Mouse (Mus musculus) neural tube, embryonic 14.5 days (tissue): ENCODE data around the gene Aven. TPM values are rescaled to one million over a fixed set of nuclear protein-coding genes. Genes with fewer than 3 reads are reported as not detected.
A peak's percentile ranks its signal among the peaks of the same experiment; 100 is the strongest.

Source experiments
- ATAC-seq: fragments of 200-750 bp; cut with Nextera tagmentation; 2 replicates; pipeline ENCODE4 v1.8.0; 2017; ENCODE audit warnings: low read depth, mild to moderate bottlenecking, moderate TSS enrichment, moderate library complexity
- H3K27ac ChIP-seq: fragments of 300-500 bp; sonication (generic); 2 replicates; pipeline ENCODE4 v1.5.1; 2014; ENCODE audit warnings: low read depth, mild to moderate bottlenecking, control low read depth, low read length, moderate library complexity, mixed read lengths
- H3K27me3 ChIP-seq: fragments of 300-500 bp; sonication (generic); 2 replicates; pipeline ENCODE4 v1.6.1; 2014; ENCODE audit warnings: low read length; ENCODE audit not compliant: control insufficient read depth, insufficient read depth
- H3K36me3 ChIP-seq: fragments of 300-500 bp; sonication (generic); 2 replicates; pipeline ENCODE4 v1.6.1; 2014; ENCODE audit warnings: low read length, mixed read lengths; ENCODE audit not compliant: control insufficient read depth, insufficient read depth
- H3K4me1 ChIP-seq: fragments of 300-500 bp; sonication (generic); 2 replicates; pipeline ENCODE4 v1.6.1; 2014; ENCODE audit warnings: low read length; ENCODE audit not compliant: control insufficient read depth, insufficient read depth
- H3K4me2 ChIP-seq: fragments of 300-500 bp; sonication (generic); 2 replicates; pipeline ENCODE4 v1.6.1; 2014; ENCODE audit warnings: mild to moderate bottlenecking, low read depth, low read length, control low read depth
- H3K4me3 ChIP-seq: fragments of 300-500 bp; sonication (generic); 2 replicates; pipeline ENCODE4 v1.5.1; 2014; ENCODE audit warnings: low read depth, low read length, control low read depth, mixed read lengths
- H3K9ac ChIP-seq: fragments of 300-500 bp; sonication (generic); replicated peaks from 2 replicates; pipeline ENCODE4 v1.6.1; 2014; ENCODE audit warnings: low read depth, mild to moderate bottlenecking, control low read depth, low read length, mixed read lengths
- H3K9me3 ChIP-seq: fragments of 300-500 bp; sonication (generic); 2 replicates; pipeline ENCODE4 v1.6.1; 2016; ENCODE audit warnings: low read length; ENCODE audit not compliant: control insufficient read depth
- WGBS: fragments of 180-500 bp; shearing (Covaris S2); extraction: QIAGEN DNeasy Blood & Tissue Kit; methylation state at CpG from one replicate; pipeline ENCODE4 v1.1.7; 2014; 5-methylcytosine and 5-hydroxymethylcytosine counted together
- polyA plus RNA-seq: library from polyadenylated mRNA; unstranded; fragments of >200 nt; fragmentation: Nextera tagmentation; extraction: Ambion mirVana; gene quantifications from 2 replicates; pipeline ENCODE4 v1.2.1, GENCODE M21; 2014

Gene Aven
- polyA plus RNA-seq, 1 experiment from 2014 or later, result 3.3 TPM

DNA sequence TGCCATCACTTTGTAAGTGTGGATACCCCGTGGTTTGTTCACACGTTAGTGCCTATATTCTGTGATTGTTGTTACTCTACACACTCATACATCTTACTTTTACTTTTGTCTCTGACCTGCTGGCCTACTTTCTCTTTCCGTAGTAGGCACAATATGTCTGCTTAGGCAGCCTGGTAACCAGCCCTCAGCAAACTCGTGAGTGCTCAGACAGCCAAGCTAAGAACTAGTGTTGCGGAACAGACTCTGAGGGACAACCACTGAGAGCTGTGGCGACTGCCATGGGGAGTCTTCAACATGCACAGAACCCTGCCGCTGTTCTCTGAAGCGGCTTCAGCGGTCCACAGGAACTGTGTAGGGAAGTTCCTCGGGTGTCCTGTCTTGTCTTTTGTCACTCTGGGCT, 107.5 kb downstream of the Aven start:
- no peak overlapping the region for H3K4me3 ChIP-seq
- ATAC-seq, result no peak; the same call in 1 of the 2 replicates
- 72% methylated on average over 10 of the region's 10 CpGs for WGBS
- H3K9ac ChIP-seq, result no peak overlapping the region
- no peak overlapping the region for H3K4me2 ChIP-seq
- H3K36me3 ChIP-seq, result no peaks in the 10 kb centered on the region
- H3K4me1 ChIP-seq, result no peaks in the 10 kb centered on the region
- no peak overlapping the region for H3K27ac ChIP-seq
- H3K27me3 ChIP-seq, result no peaks in the 10 kb centered on the region
- H3K9me3 ChIP-seq, result no peaks in the 10 kb centered on the region

DNA sequence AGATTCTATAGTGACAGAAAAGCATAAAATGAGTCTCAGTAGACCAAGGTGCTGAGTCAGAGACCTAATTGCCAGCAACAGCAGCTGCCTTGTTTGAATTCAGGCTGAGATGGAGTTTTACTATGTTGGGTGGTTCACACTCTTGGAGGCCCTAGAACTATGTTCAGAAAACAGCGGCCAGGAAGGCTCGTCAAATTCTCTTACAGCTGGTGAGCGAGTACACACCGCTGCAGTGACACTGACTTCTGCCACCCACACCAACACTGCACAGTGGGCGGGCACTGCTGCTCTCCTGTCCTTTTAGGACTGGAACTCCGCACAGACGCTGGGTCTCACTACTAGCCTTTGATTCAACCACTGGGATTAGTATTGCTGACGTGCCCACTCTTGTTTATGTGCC, 109.7 kb downstream of the Aven start:
- Histone ChIP-seq H3K27me3 (no peaks in the 10 kb centered on the region), H3K4me1 (no peaks in the 10 kb centered on the region), H3K27ac (no peak overlapping the region), H3K4me3 (no peak overlapping the region), H3K4me2 (no peak overlapping the region), H3K9ac (no peak overlapping the region), H3K9me3 (no peaks in the 10 kb centered on the region), H3K36me3 (no peaks in the 10 kb centered on the region)
- 68% methylated on average over 8 of the region's 8 CpGs for WGBS
- ATAC-seq, result peak; percentile 28; the same call in 1 of the 2 replicates

DNA sequence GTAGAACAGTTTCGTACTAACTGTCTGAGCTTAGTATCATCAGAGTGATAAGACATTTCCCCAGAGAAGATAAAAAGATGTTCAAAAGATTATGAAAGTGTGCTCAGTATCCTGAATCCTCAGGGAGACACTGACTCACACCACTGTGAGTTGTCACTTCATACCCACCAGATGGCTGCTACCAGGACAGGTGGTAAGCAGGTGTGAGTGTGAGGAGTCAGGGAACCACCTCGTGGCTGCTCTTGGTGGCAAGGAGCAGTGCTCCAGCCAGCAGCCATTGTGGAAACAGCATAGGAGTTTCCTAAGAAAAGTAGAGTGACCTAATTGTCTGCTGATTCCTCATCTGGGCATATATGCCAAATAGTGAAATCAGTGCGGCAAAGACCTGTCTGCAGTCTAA, 113.8 kb downstream of the Aven start:
- Histone ChIP-seq H3K9me3 (no peaks in the 10 kb centered on the region), H3K27ac (no peak overlapping the region), H3K9ac (no peak overlapping the region), H3K4me2 (no peak overlapping the region), H3K36me3 (no peaks in the 10 kb centered on the region), H3K4me1 (no peaks in the 10 kb centered on the region), H3K27me3 (no peaks in the 10 kb centered on the region), H3K4me3 (no peak overlapping the region)
- ATAC-seq, result no peak
- 91% methylated on average over 3 of the region's 3 CpGs for WGBS

DNA sequence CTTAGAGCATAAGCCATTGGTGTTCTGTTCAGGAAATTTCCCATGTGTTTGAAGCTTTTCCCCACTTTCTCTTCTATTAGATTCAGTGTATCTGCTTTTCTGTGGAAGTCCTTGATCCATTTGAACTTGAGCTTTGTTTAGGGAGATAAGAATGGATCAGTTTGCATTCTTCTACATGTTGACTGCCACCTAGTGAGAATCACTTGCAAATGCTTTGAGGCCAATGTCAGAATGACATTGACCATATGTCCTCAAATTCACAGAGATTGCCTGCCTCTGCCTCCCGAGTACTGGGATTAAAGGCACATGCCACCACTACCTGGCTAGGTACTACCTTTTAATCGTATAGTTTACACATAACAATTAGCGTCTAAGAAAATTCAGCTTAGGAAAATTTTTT, 119.9 kb downstream of the Aven start:
- Histone ChIP-seq H3K36me3 (no peaks in the 10 kb centered on the region), H3K4me1 (no peaks in the 10 kb centered on the region), H3K9me3 (no peaks in the 10 kb centered on the region), H3K9ac (no peak overlapping the region), H3K27ac (no peak overlapping the region), H3K27me3 (no peaks in the 10 kb centered on the region), H3K4me2 (no peak overlapping the region), H3K4me3 (no peak overlapping the region)
- ATAC-seq, result no peak
- WGBS, result 83% methylated on average over 3 of the region's 3 CpGs

DNA sequence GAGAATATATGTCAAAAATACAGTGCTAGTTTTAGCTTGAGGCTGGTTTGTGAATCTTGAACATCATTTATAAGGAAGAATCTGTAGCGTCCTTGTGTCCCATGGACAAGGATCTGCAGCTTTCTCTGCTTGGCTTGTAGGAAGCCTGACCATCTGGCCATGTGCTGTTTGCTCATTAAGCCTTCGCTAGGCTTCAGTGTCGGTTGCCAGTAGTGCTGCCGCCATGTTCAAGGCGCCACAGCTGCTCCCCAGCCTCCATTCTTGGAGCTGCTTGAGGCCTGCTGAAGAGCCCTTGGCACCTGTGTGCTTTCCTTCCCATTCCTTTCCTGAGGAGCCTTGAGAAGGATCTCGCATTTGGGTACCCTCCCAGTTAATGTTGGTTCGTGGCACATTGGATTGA, 121.6 kb downstream of the Aven start:
- Histone ChIP-seq H3K4me1 (no peaks in the 10 kb centered on the region), H3K9me3 (no peaks in the 10 kb centered on the region), H3K4me3 (no peak overlapping the region), H3K27me3 (no peaks in the 10 kb centered on the region), H3K36me3 (no peaks in the 10 kb centered on the region), H3K27ac (no peak overlapping the region), H3K4me2 (no peak overlapping the region), H3K9ac (no peak overlapping the region)
- 85% methylated on average over 7 of the region's 7 CpGs for WGBS
- ATAC-seq, result no peak

DNA sequence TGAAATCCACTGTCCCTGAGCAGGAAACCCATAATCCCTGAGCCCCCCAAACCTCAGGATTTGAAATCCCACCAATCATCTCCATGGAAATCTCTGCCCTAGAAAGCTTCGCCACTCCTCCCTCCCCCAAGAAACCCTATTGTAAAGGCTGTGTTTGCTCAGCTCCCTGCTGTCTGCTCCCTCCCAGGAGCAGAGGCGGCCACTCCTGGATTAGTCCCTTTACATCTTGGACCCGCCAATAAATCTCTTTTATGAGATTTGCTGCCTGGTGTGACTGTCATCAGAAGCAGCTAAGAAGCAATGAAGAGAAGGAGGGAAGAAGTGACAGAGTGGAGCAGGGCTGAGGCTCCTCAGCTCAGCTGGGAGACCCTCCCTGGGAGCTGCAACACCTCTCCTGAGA, 124.4 kb downstream of the Aven start:
- Histone ChIP-seq H3K4me1 (no peaks in the 10 kb centered on the region), H3K9me3 (no peaks in the 10 kb centered on the region), H3K4me3 (no peak overlapping the region), H3K9ac (no peak overlapping the region), H3K4me2 (no peak overlapping the region), H3K27ac (no peak overlapping the region), H3K36me3 (no peaks in the 10 kb centered on the region), H3K27me3 (no peaks in the 10 kb centered on the region)
- ATAC-seq, result peak; percentile 41; the same call in 1 of the 2 replicates
- WGBS, result 11% methylated on average over 3 of the region's 3 CpGs

DNA sequence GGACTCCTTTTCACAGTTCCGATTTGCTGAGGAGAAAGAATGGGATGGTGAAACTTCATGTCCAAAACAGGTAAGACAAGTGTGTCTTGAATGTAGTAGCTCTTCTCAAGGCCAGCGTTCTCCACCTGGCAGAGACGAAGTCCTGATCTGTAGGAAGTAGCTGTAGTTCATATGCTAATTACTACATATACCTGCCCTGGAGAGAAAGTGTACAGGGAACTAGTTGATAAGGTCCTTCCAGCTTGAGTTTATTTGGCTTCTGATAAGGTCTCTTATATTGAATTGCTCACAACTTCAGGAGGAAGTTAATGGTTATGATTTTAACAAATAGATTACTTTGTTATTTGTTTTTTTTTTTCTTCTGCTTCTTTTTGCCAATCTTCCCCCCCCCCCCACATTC, 132.4 kb downstream of the Aven start:
- 96% methylated on average over 3 of the region's 3 CpGs for WGBS

DNA sequence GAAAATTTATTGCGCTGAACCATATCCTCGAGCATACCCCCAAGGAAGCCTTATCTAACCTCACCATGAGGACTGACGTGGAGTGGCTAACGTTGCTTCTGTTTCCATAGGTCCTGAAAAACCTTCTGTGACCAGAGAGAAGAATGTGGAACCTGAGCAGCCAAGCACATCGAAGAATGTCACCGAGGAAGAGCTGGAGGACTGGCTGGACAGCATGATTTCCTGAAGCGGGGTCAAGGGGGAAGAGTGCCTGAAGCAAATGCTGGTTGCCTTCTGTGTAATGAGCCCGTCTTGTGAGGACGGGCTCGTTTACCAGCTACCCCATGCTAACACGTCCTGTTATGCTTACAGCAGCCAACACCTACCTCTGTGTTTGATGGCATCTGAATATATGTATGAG, 137.9 kb downstream of the Aven start:
- no peak overlapping the region for H3K9ac ChIP-seq
- no peaks in the 10 kb centered on the region for H3K9me3 ChIP-seq
- no peak for ATAC-seq
- 89% methylated on average over 11 of the region's 11 CpGs for WGBS
- H3K36me3 ChIP-seq, result no peaks in the 10 kb centered on the region
- H3K4me2 ChIP-seq, result no peak overlapping the region
- H3K27ac ChIP-seq, result no peak overlapping the region
- H3K27me3 ChIP-seq, result no peaks in the 10 kb centered on the region
- H3K4me3 ChIP-seq, result no peak overlapping the region
- H3K4me1 ChIP-seq, result no peaks in the 10 kb centered on the region

More for the DNA sequence above, 132.4 kb downstream of the Aven start:
- Histone ChIP-seq H3K4me3 (no peak overlapping the region), H3K36me3 (no peaks in the 10 kb centered on the region), H3K9ac (no peak overlapping the region), H3K27ac (no peak overlapping the region), H3K9me3 (no peaks in the 10 kb centered on the region), H3K27me3 (no peaks in the 10 kb centered on the region), H3K4me1 (no peaks in the 10 kb centered on the region), H3K4me2 (no peak overlapping the region)
- ATAC-seq, result no peak

DNA sequence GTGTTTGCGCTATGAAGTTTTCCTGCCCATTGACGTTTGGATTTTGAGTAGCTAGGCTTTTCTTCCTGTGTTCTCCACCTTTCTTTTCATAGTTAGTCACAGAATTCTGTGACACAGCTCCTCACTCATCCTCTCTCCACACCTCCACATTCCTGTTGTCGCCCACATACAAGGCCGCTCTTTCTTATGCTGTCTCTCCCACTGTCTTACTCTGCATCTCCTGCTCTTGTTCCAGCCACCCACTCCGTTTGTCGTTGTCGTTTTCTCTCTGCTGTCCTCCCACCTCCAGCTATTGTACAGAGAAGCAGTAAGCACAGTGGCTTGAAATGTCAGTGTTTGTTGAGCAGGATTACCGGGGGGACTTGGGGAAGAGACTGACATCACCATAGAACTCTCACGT, 139.8 kb downstream of the Aven start:
- no peak overlapping the region for H3K4me3 ChIP-seq
- no peaks in the 10 kb centered on the region for H3K9me3 ChIP-seq
- no peak overlapping the region for H3K27ac ChIP-seq
- H3K4me1 ChIP-seq, result no peaks in the 10 kb centered on the region
- no peak overlapping the region for H3K9ac ChIP-seq
- H3K27me3 ChIP-seq, result no peaks in the 10 kb centered on the region
- no peak for ATAC-seq
- H3K4me2 ChIP-seq, result no peak overlapping the region
- WGBS, result 93% methylated on average over 9 of the region's 9 CpGs
- no peaks in the 10 kb centered on the region for H3K36me3 ChIP-seq

DNA sequence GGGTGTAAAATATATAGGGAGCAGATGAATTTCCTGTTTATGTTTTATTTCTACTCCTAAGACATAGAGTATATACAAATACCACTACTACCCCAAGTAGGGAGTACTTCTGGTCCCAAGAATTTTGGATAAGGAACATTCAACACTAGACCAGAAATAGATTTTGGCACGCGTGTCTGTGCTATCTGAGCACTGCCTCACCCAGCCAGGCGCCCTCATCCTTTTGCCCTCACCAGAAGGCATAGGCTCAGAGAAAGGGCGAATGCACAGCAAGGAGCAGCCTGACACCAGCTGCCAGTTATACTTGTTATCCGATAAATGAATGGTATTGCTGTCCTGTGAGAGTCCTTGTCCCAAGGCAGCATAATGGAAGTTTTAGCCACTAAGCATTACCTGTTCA, 144.4 kb downstream of the Aven start:
- no peak overlapping the region for H3K9ac ChIP-seq
- 90% methylated on average over 5 of the region's 5 CpGs for WGBS
- no peak overlapping the region for H3K4me2 ChIP-seq
- H3K36me3 ChIP-seq, result no peaks in the 10 kb centered on the region
- ATAC-seq, result no peak
- H3K4me1 ChIP-seq, result no peaks in the 10 kb centered on the region
- no peak overlapping the region for H3K4me3 ChIP-seq
- H3K27me3 ChIP-seq, result no peaks in the 10 kb centered on the region
- no peak overlapping the region for H3K27ac ChIP-seq
- H3K9me3 ChIP-seq, result no peaks in the 10 kb centered on the region
